Mouse (Mus musculus) thymus, postnatal 36 days (tissue): ENCODE measurements around the gene Esam.

Experiments
- DNase-seq, 2 experiments: peaks; one replicate each; pipeline ENCODE4 v3.0.0; 2022; ENCODE audit warnings: mixed read lengths in 2 of 2

Esam gene

GRCm38 (mm10) chr9:37556366-37556765, 28.5 kb downstream of the Esam start:
- DNase-seq: no peak

GRCm38 (mm10) chr9:37560617-37561016, 32.7 kb downstream of the Esam start:
- no peak for DNase-seq

- DNase-seq: no peak
Observed at GRCm38 (mm10) chr9:37563805-37564204, 35.9 kb downstream of the Esam start.

GRCm38 (mm10) chr9:37567019-37567418, 39.1 kb downstream of the Esam start:
- DNase-seq: no peak

GRCm38 (mm10) chr9:37567454-37567853, 39.6 kb downstream of the Esam start:
- no peak for DNase-seq

- no peak for DNase-seq
Observed at GRCm38 (mm10) chr9:37567892-37568604, 40.2 kb downstream of the Esam start.

GRCm38 (mm10) chr9:37568605-37569214, 40.8 kb downstream of the Esam start:
- DNase-seq: no peak

GRCm38 (mm10) chr9:37569231-37569835, 41.5 kb downstream of the Esam start:
- DNase-seq: no peak

GRCm38 (mm10) chr9:37572204-37572876, 44.5 kb downstream of the Esam start:
- no peak for DNase-seq

GRCm38 (mm10) chr9:37576436-37576930, 48.6 kb downstream of the Esam start:
- peak; percentile 10 to 19 for DNase-seq

- no peak for DNase-seq
Observed at GRCm38 (mm10) chr9:37583594-37583993, 55.7 kb downstream of the Esam start.

- no peak for DNase-seq
Observed at GRCm38 (mm10) chr9:37586718-37587117, 58.8 kb downstream of the Esam start.
